Mouse (Mus musculus): ENCODE results near the gene Ppbp. TPM values are rescaled to one million over a fixed set of nuclear protein-coding genes. Genes with fewer than 3 reads are reported as not detected.

Gene Ppbp
- total RNA-seq (2021) = 1 to 10 TPM; 2.4 to 7.8 TPM
- long read RNA-seq, experiment 1 = 0 reads
- long read RNA-seq, experiment 2 = 0 reads

GRCm38 (mm10) chr5:90768218-90768617 is at the start of gene Ppbp:
TSS of gene Ppbp (plus strand) at chr5:90768518.
- no peak for DNase-seq (ENCODE audit: low spot score in 2 of 2)

GRCm38 (mm10) chr5:90722656-90723055 is 45.7 kb upstream of the Ppbp start:
- no peak for DNase-seq (ENCODE audit: low spot score in 2 of 2)

- DNase-seq (ENCODE audit: low spot score in 2 of 2) = no peak
Measured at GRCm38 (mm10) chr5:90728254-90728653, 40.1 kb upstream of the Ppbp start.

- no peak for DNase-seq (ENCODE audit: low spot score in 2 of 2)
Measured at GRCm38 (mm10) chr5:90731480-90731879, 36.8 kb upstream of the Ppbp start.

- no peak for DNase-seq (ENCODE audit: low spot score in 2 of 2)
Measured at GRCm38 (mm10) chr5:90742029-90742428, 26.3 kb upstream of the Ppbp start.

- DNase-seq (ENCODE audit: low spot score in 2 of 2) = no peak
Measured at GRCm38 (mm10) chr5:90753934-90754333, 14.4 kb upstream of the Ppbp start.

- no peak for DNase-seq (ENCODE audit: low spot score in 2 of 2)
Measured at GRCm38 (mm10) chr5:90758020-90758605, 10.2 kb upstream of the Ppbp start.

GRCm38 (mm10) chr5:90759077-90760065 is 8.9 kb upstream of the Ppbp start, which contains the start of gene Cxcl5:
TSS of gene Cxcl5 (plus strand) at chr5:90759360.
- no peak for DNase-seq (ENCODE audit: low spot score in 2 of 2)

GRCm38 (mm10) chr5:90760303-90760702 is 8.0 kb upstream of the Ppbp start:
- DNase-seq (ENCODE audit: low spot score in 2 of 2) = no peak

- DNase-seq (ENCODE audit: low spot score in 2 of 2) = no peak
Measured at GRCm38 (mm10) chr5:90760844-90761243, 7.5 kb upstream of the Ppbp start.

- no peak for DNase-seq (ENCODE audit: low spot score in 2 of 2)
Measured at GRCm38 (mm10) chr5:90761834-90762233, 6.5 kb upstream of the Ppbp start.

GRCm38 (mm10) chr5:90763912-90764665 is 4.2 kb upstream of the Ppbp start:
- no peak for DNase-seq (ENCODE audit: low spot score in 2 of 2)

GRCm38 (mm10) chr5:90765821-90766606 is 2.3 kb upstream of the Ppbp start:
- DNase-seq (ENCODE audit: low spot score in 2 of 2) = no peak

- DNase-seq (ENCODE audit: low spot score in 2 of 2) = no peak
Measured at GRCm38 (mm10) chr5:90771369-90771768, 3.1 kb downstream of the Ppbp start.

- no peak for DNase-seq (ENCODE audit: low spot score in 2 of 2)
Measured at GRCm38 (mm10) chr5:90771880-90772653, 3.7 kb downstream of the Ppbp start, which contains the start of gene Pf4. TSS of gene Pf4 (plus strand) at chr5:90772435.

- DNase-seq (ENCODE audit: low spot score in 2 of 2) = no peak
Measured at GRCm38 (mm10) chr5:90775562-90775961, 7.2 kb downstream of the Ppbp start.

GRCm38 (mm10) chr5:90777621-90778020 is 9.3 kb downstream of the Ppbp start:
- no peak for DNase-seq (ENCODE audit: low spot score in 2 of 2)

GRCm38 (mm10) chr5:90778856-90779255 is 10.5 kb downstream of the Ppbp start:
- DNase-seq (ENCODE audit: low spot score in 2 of 2) = no peak

GRCm38 (mm10) chr5:90783697-90784096 is 15.4 kb downstream of the Ppbp start:
- DNase-seq (ENCODE audit: low spot score in 2 of 2) = no peak

Measured in adrenal gland, adult 18-20 months (tissue).